Mouse (Mus musculus): Measurements from ENCODE around the gene Dnajc2.

DNA sequence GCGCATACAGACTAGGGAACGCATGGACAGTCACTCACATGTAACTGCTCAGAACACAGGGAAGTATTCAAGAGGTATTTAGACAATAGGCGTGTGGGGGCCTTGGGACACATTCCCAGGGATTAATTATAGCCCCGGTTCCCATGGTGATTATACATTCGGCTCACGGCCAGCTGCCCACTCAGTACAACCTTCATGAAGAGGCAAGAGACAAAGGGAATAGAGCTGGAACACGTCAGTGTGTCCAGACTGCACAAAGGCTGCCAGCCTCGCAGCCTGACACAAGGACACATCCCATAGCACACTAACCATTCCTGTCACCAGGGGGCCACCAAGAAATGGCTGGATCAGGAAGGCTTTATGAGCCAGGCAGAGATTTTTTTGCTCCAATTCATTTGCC lies 52.1 kb downstream of the Dnajc2 start:
- TF ChIP-seq POLR2A (IDR thresholded peaks at IDR 0.05; ENCODE audit: borderline replicate concordance, control insufficient read depth, low read depth, low read length): no peak
- TF ChIP-seq CTCF (IDR thresholded peaks at IDR 0.05; ENCODE audit: control insufficient read depth, insufficient read depth, low read length): no peak

Data from bone marrow, adult 2 months (tissue).